Mouse (Mus musculus) stomach, embryonic 14.5 days (tissue): Measurements from ENCODE around the gene Rheb. TPM values are rescaled to one million over a fixed set of nuclear protein-coding genes. Genes with fewer than 3 reads are reported as not detected.

Experiments used
- ATAC-seq: fragments of 200-750 bp; cut with Nextera tagmentation; 2 replicates; pipeline ENCODE4 v1.8.0; 2017; ENCODE audit warnings: low read depth, moderate TSS enrichment; ENCODE audit not compliant: insufficient number of reproducible peaks, insufficient read depth, low FRiP score
- H3K27ac ChIP-seq: fragments of 300-500 bp; sonication (generic); 2 replicates; pipeline ENCODE4 v1.5.1; 2014; ENCODE audit warnings: mild to moderate bottlenecking, low read length, moderate library complexity, mixed read lengths
- H3K27me3 ChIP-seq: fragments of 300-500 bp; sonication (generic); 2 replicates; pipeline ENCODE4 v1.6.1; 2014; ENCODE audit warnings: low read length, control low read depth, mixed read lengths; ENCODE audit not compliant: control insufficient read depth, insufficient read depth
- H3K36me3 ChIP-seq: fragments of 300-500 bp; sonication (generic); 2 replicates; pipeline ENCODE4 v1.6.1; 2014; ENCODE audit warnings: mild to moderate bottlenecking, control low read depth, low read length, moderate library complexity, mixed read lengths; ENCODE audit not compliant: control insufficient read depth, insufficient read depth
- H3K4me1 ChIP-seq: fragments of 300-500 bp; sonication (generic); 2 replicates; pipeline ENCODE4 v1.6.1; 2014; ENCODE audit warnings: low read length, control low read depth, mixed read lengths; ENCODE audit not compliant: control insufficient read depth, insufficient read depth
- H3K4me2 ChIP-seq: fragments of 300-500 bp; sonication (generic); replicated peaks from 2 replicates; pipeline ENCODE4 v1.6.1; 2014; ENCODE audit warnings: low read depth, low read length, control low read depth
- H3K4me3 ChIP-seq: fragments of 300-500 bp; sonication (generic); 2 replicates; pipeline ENCODE4 v1.5.1; 2014; ENCODE audit warnings: low read depth, low read length, control low read depth
- H3K9ac ChIP-seq: fragments of 300-500 bp; sonication (generic); replicated peaks from 2 replicates; pipeline ENCODE4 v1.6.1; 2014; ENCODE audit warnings: low read depth, mild to moderate bottlenecking, control low read depth, low read length, moderate library complexity, mixed read lengths
- H3K9me3 ChIP-seq: fragments of 300-500 bp; sonication (generic); 2 replicates; pipeline ENCODE4 v1.6.1; 2016; ENCODE audit warnings: low read depth, low read length, control low read depth; ENCODE audit not compliant: control insufficient read depth
- WGBS: fragments of 180-500 bp; shearing (Covaris S2); extraction: QIAGEN DNeasy Blood & Tissue Kit; methylation state at CpG from one replicate; pipeline ENCODE4 v1.1.7; 2014; 5-methylcytosine and 5-hydroxymethylcytosine counted together
- polyA plus RNA-seq: library from polyadenylated mRNA; unstranded; fragments of >200 nt; fragmentation: Nextera tagmentation; extraction: Ambion mirVana; gene quantifications from 2 replicates; pipeline ENCODE4 v1.2.1, GENCODE M21; 2014

The Rheb gene
- polyA plus RNA-seq, 1 experiment from 2014 or later = 226 TPM

DNA sequence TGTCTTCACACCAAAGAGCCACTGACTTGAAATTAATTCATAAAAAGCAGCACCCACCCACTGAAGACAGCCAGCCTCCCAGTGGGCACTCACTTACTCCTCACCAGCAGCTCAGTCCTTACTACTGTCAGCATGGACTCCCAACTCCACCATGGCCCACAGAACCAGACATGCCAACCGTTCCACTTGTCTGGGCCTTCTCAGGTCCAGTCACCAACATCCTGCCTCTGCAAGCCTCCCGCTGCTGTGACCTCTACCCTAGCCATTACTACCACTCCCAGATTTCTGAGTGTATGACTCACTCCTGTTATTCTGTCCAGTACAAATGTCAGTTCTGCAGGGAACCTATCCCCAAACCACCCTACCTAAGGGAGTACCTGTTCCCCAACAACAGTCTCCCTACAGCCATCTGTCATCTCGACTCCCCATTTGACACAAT lies 21.0 kb downstream of the Rheb start:
- no peak overlapping the region for H3K9ac ChIP-seq
- peaks cover 15% of the 10 kb centered on the region for H3K4me1 ChIP-seq
- H3K36me3 ChIP-seq = peaks cover 13% of the 10 kb centered on the region
- peak; percentile 61; the same call in 1 of the 2 replicates for ATAC-seq
- H3K27ac ChIP-seq = no peak overlapping the region; the same call in 1 of the 2 replicates
- H3K27me3 ChIP-seq = no peaks in the 10 kb centered on the region
- WGBS = 66% methylated on average over 3 of the region's 3 CpGs
- no peak overlapping the region for H3K4me2 ChIP-seq
- H3K9me3 ChIP-seq = no peaks in the 10 kb centered on the region
- no peak overlapping the region for H3K4me3 ChIP-seq

- no peak overlapping the region for H3K4me3 ChIP-seq
- peaks cover 8% of the 10 kb centered on the region for H3K4me1 ChIP-seq
- peaks cover 19% of the 10 kb centered on the region for H3K36me3 ChIP-seq
- no peaks in the 10 kb centered on the region for H3K9me3 ChIP-seq
- no peaks in the 10 kb centered on the region for H3K27me3 ChIP-seq
- no peak overlapping the region for H3K27ac ChIP-seq
- H3K4me2 ChIP-seq = no peak overlapping the region
- ATAC-seq = no peak
- no peak overlapping the region for H3K9ac ChIP-seq
- 64% methylated on average over 5 of the region's 5 CpGs for WGBS
These were observed 21.8 kb downstream of the Rheb start for GRCm38 (mm10) chr5:24820627-24821026.

- no peak for ATAC-seq
- 79% methylated on average over 4 of the region's 4 CpGs for WGBS
- H3K4me1 ChIP-seq = peaks cover 12% of the 10 kb centered on the region
These were observed 25.2 kb downstream of the Rheb start for GRCm38 (mm10) chr5:24817191-24817590.

DNA sequence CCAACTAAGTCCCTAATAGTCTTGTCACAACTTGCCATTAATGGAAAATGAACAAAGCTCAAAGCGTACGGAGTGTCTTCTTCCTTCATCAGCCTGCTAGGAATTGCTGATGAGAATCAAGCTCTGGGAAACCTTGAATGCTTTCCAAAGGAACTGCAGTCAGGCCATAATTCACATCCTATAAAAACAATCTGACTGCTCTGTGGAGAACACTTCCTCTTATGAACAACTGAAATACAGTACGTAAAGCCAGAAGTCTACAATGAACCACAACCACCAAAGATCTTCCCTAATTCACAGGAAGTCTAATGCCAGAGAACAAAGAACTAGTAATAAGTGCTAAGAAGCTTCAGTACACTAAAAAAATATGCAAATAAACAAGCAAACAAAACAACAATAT lies 28.5 kb downstream of the Rheb start:
- no peak overlapping the region for H3K9ac ChIP-seq
- no peaks in the 10 kb centered on the region for H3K27me3 ChIP-seq
- peaks cover 65% of the 10 kb centered on the region for H3K36me3 ChIP-seq
- no peak overlapping the region for H3K27ac ChIP-seq
- H3K4me2 ChIP-seq = no peak overlapping the region
- WGBS = 52% methylated on average over 3 of the region's 3 CpGs
- no peaks in the 10 kb centered on the region for H3K9me3 ChIP-seq
- no peak overlapping the region for H3K4me3 ChIP-seq
- ATAC-seq = no peak
- H3K4me1 ChIP-seq = 0 out of 2 replicates have a peak, but pooled peaks cover 3% of the 10 kb centered on the region

More at GRCm38 (mm10) chr5:24817191-24817590, 25.2 kb downstream of the Rheb start:
- Histone ChIP-seq H3K9ac (no peak overlapping the region), H3K4me3 (no peak overlapping the region), H3K4me2 (no peak overlapping the region), H3K36me3 (peaks cover 39% of the 10 kb centered on the region), H3K9me3 (no peaks in the 10 kb centered on the region), H3K27me3 (no peaks in the 10 kb centered on the region), H3K27ac (no peak overlapping the region)

DNA sequence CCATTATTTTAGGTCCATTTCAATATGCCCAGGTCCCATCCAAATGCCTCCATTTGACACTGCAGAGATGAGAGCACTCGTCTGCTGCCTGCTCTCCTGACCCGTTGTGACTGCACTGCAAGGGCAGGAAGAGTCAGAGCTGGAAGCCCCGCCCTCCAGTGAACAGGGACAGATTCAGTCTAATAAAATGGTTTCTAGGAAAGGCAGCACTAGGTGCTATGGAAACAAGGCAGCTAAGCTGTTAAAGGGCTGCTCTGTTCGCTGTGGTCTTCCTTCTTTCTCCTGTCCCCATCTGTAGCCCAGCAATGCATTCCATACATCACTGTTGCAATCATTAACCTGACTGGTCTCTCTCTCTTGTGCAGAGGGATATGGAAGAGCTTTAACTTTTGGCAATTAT lies 29.4 kb downstream of the Rheb start:
- no peak overlapping the region for H3K4me3 ChIP-seq
- H3K36me3 ChIP-seq = peaks cover 66% of the 10 kb centered on the region
- no peaks in the 10 kb centered on the region for H3K9me3 ChIP-seq
- WGBS = 55% methylated on average over 4 of the region's 4 CpGs
- 0 out of 2 replicates have a peak, but pooled peaks cover 3% of the 10 kb centered on the region for H3K4me1 ChIP-seq
- no peak overlapping the region for H3K27ac ChIP-seq
- no peak overlapping the region for H3K4me2 ChIP-seq
- no peak overlapping the region for H3K9ac ChIP-seq
- ATAC-seq = no peak
- H3K27me3 ChIP-seq = no peaks in the 10 kb centered on the region

DNA sequence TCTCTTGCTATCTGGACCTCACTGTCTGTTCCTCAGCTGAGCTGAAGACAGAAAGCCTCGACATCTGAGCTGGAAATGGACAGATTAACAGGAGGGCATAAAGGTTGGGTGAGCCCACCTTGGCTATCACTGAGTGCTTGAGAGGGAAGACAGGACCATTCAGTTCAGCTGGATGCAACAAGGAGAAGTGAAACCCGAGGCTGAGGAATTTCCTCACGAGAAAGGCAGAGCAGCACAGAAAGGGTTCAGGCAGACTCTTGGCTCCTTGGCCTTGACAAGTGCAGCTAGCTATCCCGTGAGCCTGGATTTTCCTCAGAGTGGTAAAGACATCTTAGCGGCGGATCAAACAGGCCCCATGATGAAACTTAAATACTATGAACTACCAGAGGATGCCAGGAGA lies 37.2 kb downstream of the Rheb start:
- Histone ChIP-seq H3K27me3 (no peaks in the 10 kb centered on the region), H3K36me3 (peaks cover 51% of the 10 kb centered on the region), H3K4me1 (no peaks in the 10 kb centered on the region), H3K9ac (no peak overlapping the region), H3K4me2 (no peak overlapping the region), H3K27ac (no peak overlapping the region), H3K9me3 (no peaks in the 10 kb centered on the region), H3K4me3 (no peak overlapping the region)
- WGBS = 83% methylated on average over 6 of the region's 6 CpGs
- ATAC-seq = no peak

- Histone ChIP-seq H3K4me3 (no peak overlapping the region), H3K4me1 (no peaks in the 10 kb centered on the region), H3K36me3 (peaks cover 50% of the 10 kb centered on the region), H3K9ac (no peak overlapping the region), H3K4me2 (no peak overlapping the region), H3K9me3 (no peaks in the 10 kb centered on the region), H3K27ac (no peak overlapping the region), H3K27me3 (no peaks in the 10 kb centered on the region)
- ATAC-seq = no peak
- 93% methylated on average over 8 of the region's 8 CpGs for WGBS
These were observed 37.8 kb downstream of the Rheb start for GRCm38 (mm10) chr5:24804661-24805060.

- 66% methylated on average over 6 of the region's 6 CpGs for WGBS
- Histone ChIP-seq H3K4me3 (no peak overlapping the region), H3K9me3 (no peaks in the 10 kb centered on the region), H3K27me3 (no peaks in the 10 kb centered on the region), H3K4me2 (no peak overlapping the region), H3K9ac (no peak overlapping the region), H3K36me3 (peaks cover 33% of the 10 kb centered on the region), H3K27ac (no peak overlapping the region), H3K4me1 (no peaks in the 10 kb centered on the region)
- no peak for ATAC-seq
These were observed 40.4 kb downstream of the Rheb start for GRCm38 (mm10) chr5:24801841-24802624.

- no peak overlapping the region for H3K27ac ChIP-seq
- H3K27me3 ChIP-seq = no peaks in the 10 kb centered on the region
- ATAC-seq = no peak
- no peak overlapping the region for H3K4me2 ChIP-seq
- no peak overlapping the region for H3K9ac ChIP-seq
- H3K4me1 ChIP-seq = no peaks in the 10 kb centered on the region
- H3K4me3 ChIP-seq = no peak overlapping the region
- peaks cover 18% of the 10 kb centered on the region for H3K36me3 ChIP-seq
- H3K9me3 ChIP-seq = no peaks in the 10 kb centered on the region
These were observed 42.0 kb downstream of the Rheb start for GRCm38 (mm10) chr5:24800416-24800815.
